Mouse (Mus musculus) midbrain, embryonic 11.5 days (tissue): ENCODE measurements at regions not wholly inside any gene's neighbourhood (a gene's known extent, or its start where the extent isn't known, plus 50 kb on each side); places are given as distances from the start of the nearest gene placed in this dataset.
A peak's percentile ranks its signal among the peaks of the same experiment; 100 is the strongest.

ENCODE experiments used
- ATAC-seq: fragments of 200-750 bp; cut with Nextera tagmentation; 2 replicates; pipeline ENCODE4 v1.8.0; 2017; ENCODE audit warnings: moderate TSS enrichment, moderate library complexity; ENCODE audit not compliant: low FRiP score
- DNase-seq: peaks from one replicate; pipeline ENCODE4 v3.0.0; 2015; ENCODE audit warnings: low spot score; ENCODE audit errors: missing footprints
- H3K27ac ChIP-seq: fragments of 300-500 bp; sonication (generic); 2 replicates; pipeline ENCODE4 v1.5.1; 2014; ENCODE audit warnings: low read depth, low read length
- H3K27me3 ChIP-seq: fragments of 300-500 bp; sonication (generic); 2 replicates; pipeline ENCODE4 v1.6.1; 2014; ENCODE audit warnings: mild to moderate bottlenecking, low read length, moderate library complexity, mixed read lengths; ENCODE audit not compliant: control insufficient read depth, insufficient read depth
- H3K36me3 ChIP-seq: fragments of 300-500 bp; sonication (generic); 2 replicates; pipeline ENCODE4 v1.6.1; 2014; ENCODE audit warnings: mild to moderate bottlenecking, low read length, moderate library complexity, mixed read lengths; ENCODE audit not compliant: control insufficient read depth, insufficient read depth
- H3K4me1 ChIP-seq: fragments of 300-500 bp; sonication (generic); 2 replicates; pipeline ENCODE4 v1.6.1; 2014; ENCODE audit warnings: low read length; ENCODE audit not compliant: control insufficient read depth, insufficient read depth
- H3K4me2 ChIP-seq: fragments of 300-500 bp; sonication (generic); 2 replicates; pipeline ENCODE4 v1.6.1; 2014; ENCODE audit warnings: mild to moderate bottlenecking, moderate library complexity
- H3K4me3 ChIP-seq: fragments of 300-500 bp; sonication (generic); 2 replicates; pipeline ENCODE4 v1.5.1; 2014; ENCODE audit warnings: low read depth, low read length
- H3K9ac ChIP-seq: fragments of 300-500 bp; sonication (generic); 2 replicates; pipeline ENCODE4 v1.6.1; 2014; ENCODE audit warnings: low read length
- H3K9me3 ChIP-seq: fragments of 300-500 bp; sonication (generic); 2 replicates; pipeline ENCODE4 v1.6.1; 2016; ENCODE audit warnings: low read length; ENCODE audit not compliant: control insufficient read depth
- WGBS: fragments of 180-500 bp; shearing (Covaris S2); extraction: QIAGEN DNeasy Blood & Tissue Kit; methylation state at CpG from one replicate; pipeline ENCODE4 v1.1.7; 2014; 5-methylcytosine and 5-hydroxymethylcytosine counted together

GRCm38 (mm10) chr2:110508162-110508748 is 88.8 kb upstream of the Slc5a12 start:
- DNase-seq (no peak), ATAC-seq (no peak)
- Histone ChIP-seq H3K36me3 (no peaks in the 10 kb centered on the region), H3K27ac (no peak overlapping the region), H3K9ac (no peak overlapping the region), H3K9me3 (no peaks in the 10 kb centered on the region), H3K27me3 (no peaks in the 10 kb centered on the region), H3K4me2 (no peak overlapping the region), H3K4me3 (no peak overlapping the region), H3K4me1 (no peaks in the 10 kb centered on the region)
- WGBS: 88% methylated on average over 3 of the region's 3 CpGs

DNA sequence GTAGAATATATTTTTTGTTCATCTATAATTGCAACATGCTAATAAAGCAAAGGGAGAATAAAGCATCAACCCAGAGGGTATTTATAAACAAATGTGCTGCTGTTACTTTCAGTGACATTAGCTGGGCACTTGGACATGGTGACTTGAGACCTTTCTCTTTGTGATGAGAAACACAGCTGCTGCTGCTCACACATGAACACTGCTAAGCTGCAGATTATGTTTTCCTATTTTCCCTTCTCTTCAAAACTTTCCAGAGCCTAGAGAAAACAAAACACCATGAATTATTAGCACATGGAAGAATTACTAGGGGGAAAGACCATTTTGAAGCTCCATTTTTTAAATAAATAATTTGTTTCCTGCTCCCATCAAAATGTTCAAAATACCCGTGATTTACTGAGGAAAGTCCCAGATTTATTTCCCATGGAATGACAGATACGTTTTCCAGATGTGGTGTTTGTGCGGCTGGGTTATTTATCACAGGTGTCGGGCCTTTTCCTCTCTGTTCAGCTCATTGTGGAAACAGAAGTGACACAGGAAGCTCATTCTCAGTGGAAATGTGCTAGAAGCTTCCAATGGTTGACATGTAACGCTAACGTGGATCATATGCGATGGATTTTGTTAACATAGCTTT is 73.8 kb upstream of the Slc5a12 start:
- DNase-seq (peak; percentile 73), ATAC-seq (no peak)
- no peak overlapping the region for H3K4me3 ChIP-seq
- no peaks in the 10 kb centered on the region for H3K27me3 ChIP-seq
- H3K4me1 ChIP-seq: no peaks in the 10 kb centered on the region
- H3K4me2 ChIP-seq: no peak overlapping the region
- no peaks in the 10 kb centered on the region for H3K9me3 ChIP-seq
- no peak overlapping the region for H3K9ac ChIP-seq
- H3K27ac ChIP-seq: no peak overlapping the region
- 84% methylated on average over 7 of the region's 7 CpGs for WGBS
- no peaks in the 10 kb centered on the region for H3K36me3 ChIP-seq

GRCm38 (mm10) chr2:110528191-110528590 is 68.9 kb upstream of the Slc5a12 start:
- 70% methylated on average over 3 of the region's 3 CpGs for WGBS

GRCm38 (mm10) chr2:110540140-110540539 is 57.0 kb upstream of the Slc5a12 start:
- WGBS: 89% methylated on average over 2 of the region's 2 CpGs
- Histone ChIP-seq H3K36me3 (no peaks in the 10 kb centered on the region), H3K4me3 (no peak overlapping the region), H3K9me3 (no peaks in the 10 kb centered on the region), H3K4me1 (no peaks in the 10 kb centered on the region), H3K9ac (no peak overlapping the region), H3K4me2 (no peak overlapping the region), H3K27me3 (no peaks in the 10 kb centered on the region), H3K27ac (no peak overlapping the region)
- no peak for DNase-seq
- no peak for ATAC-seq

More at GRCm38 (mm10) chr2:110528191-110528590, 68.9 kb upstream of the Slc5a12 start:
- Histone ChIP-seq H3K27me3 (no peaks in the 10 kb centered on the region), H3K9ac (no peak overlapping the region), H3K4me2 (no peak overlapping the region), H3K9me3 (no peaks in the 10 kb centered on the region), H3K4me1 (no peaks in the 10 kb centered on the region), H3K27ac (no peak overlapping the region), H3K36me3 (no peaks in the 10 kb centered on the region), H3K4me3 (no peak overlapping the region)
- ATAC-seq (no peak), DNase-seq (no peak)

GRCm38 (mm10) chr2:110540570-110541357 is 56.3 kb upstream of the Slc5a12 start:
- H3K9ac ChIP-seq: no peak overlapping the region
- 86% methylated on average over 6 of the region's 6 CpGs for WGBS
- no peaks in the 10 kb centered on the region for H3K36me3 ChIP-seq
- no peaks in the 10 kb centered on the region for H3K27me3 ChIP-seq
- ATAC-seq (no peak), DNase-seq (no peak)
- H3K9me3 ChIP-seq: no peaks in the 10 kb centered on the region
- no peaks in the 10 kb centered on the region for H3K4me1 ChIP-seq
- no peak overlapping the region for H3K27ac ChIP-seq
- H3K4me2 ChIP-seq: no peak overlapping the region
- H3K4me3 ChIP-seq: no peak overlapping the region

GRCm38 (mm10) chr2:110541358-110541737 is 55.8 kb upstream of the Slc5a12 start:
- H3K4me3 ChIP-seq: no peak overlapping the region
- 91% methylated on average over 5 of the region's 5 CpGs for WGBS
- H3K27ac ChIP-seq: no peak overlapping the region
- H3K4me2 ChIP-seq: no peak overlapping the region
- no peaks in the 10 kb centered on the region for H3K9me3 ChIP-seq
- H3K9ac ChIP-seq: no peak overlapping the region
- H3K36me3 ChIP-seq: no peaks in the 10 kb centered on the region
- ATAC-seq (no peak), DNase-seq (no peak)
- no peaks in the 10 kb centered on the region for H3K27me3 ChIP-seq
- H3K4me1 ChIP-seq: no peaks in the 10 kb centered on the region
